Mouse (Mus musculus): Measurements from ENCODE around the gene Camkmt.

Camkmt gene

GRCm38 (mm10) chr17:85090120-85091099 lies at the start of gene Camkmt, which contains the start of gene Prepl:
Camkmt (plus strand) TSS chr17:85090552.
Prepl (minus strand) TSS chr17:85090241.
- DNase-seq (ENCODE audit: low spot score in 2 of 2), result peak; percentile 95

- DNase-seq (ENCODE audit: low spot score in 2 of 2), result no peak
These were observed 49.4 kb upstream of the Camkmt start for GRCm38 (mm10) chr17:85040913-85041312.

GRCm38 (mm10) chr17:85042419-85042818 lies 47.9 kb upstream of the Camkmt start:
- DNase-seq (ENCODE audit: low spot score in 2 of 2), result no peak

GRCm38 (mm10) chr17:85043404-85043816 lies 46.9 kb upstream of the Camkmt start:
- no peak for DNase-seq (ENCODE audit: low spot score in 2 of 2)

GRCm38 (mm10) chr17:85044466-85044865 lies 45.9 kb upstream of the Camkmt start:
- no peak for DNase-seq (ENCODE audit: low spot score in 2 of 2)

- DNase-seq (ENCODE audit: low spot score in 2 of 2), result no peak
These were observed 45.2 kb upstream of the Camkmt start for GRCm38 (mm10) chr17:85045160-85045559.

- no peak for DNase-seq (ENCODE audit: low spot score in 2 of 2)
These were observed 42.0 kb upstream of the Camkmt start for GRCm38 (mm10) chr17:85048379-85048778.

- DNase-seq (ENCODE audit: low spot score in 2 of 2), result no peak
These were observed 32.1 kb upstream of the Camkmt start for GRCm38 (mm10) chr17:85058276-85058675.

GRCm38 (mm10) chr17:85059136-85059535 lies 31.2 kb upstream of the Camkmt start:
- DNase-seq (ENCODE audit: low spot score in 2 of 2), result no peak

- no peak for DNase-seq (ENCODE audit: low spot score in 2 of 2)
These were observed 26.8 kb upstream of the Camkmt start for GRCm38 (mm10) chr17:85063560-85063959.

- DNase-seq (ENCODE audit: low spot score in 2 of 2), result no peak
These were observed 23.0 kb upstream of the Camkmt start for GRCm38 (mm10) chr17:85067331-85067730.

- no peak for DNase-seq (ENCODE audit: low spot score in 2 of 2)
These were observed 19.7 kb upstream of the Camkmt start for GRCm38 (mm10) chr17:85070658-85071057.

- no peak for DNase-seq (ENCODE audit: low spot score in 2 of 2)
These were observed 19.1 kb upstream of the Camkmt start for GRCm38 (mm10) chr17:85071088-85071775.

- DNase-seq (ENCODE audit: low spot score in 2 of 2), result no peak
These were observed 18.0 kb upstream of the Camkmt start for GRCm38 (mm10) chr17:85072383-85072782.

- DNase-seq (ENCODE audit: low spot score in 2 of 2), result no peak
These were observed 17.1 kb upstream of the Camkmt start for GRCm38 (mm10) chr17:85073214-85073613.

GRCm38 (mm10) chr17:85074083-85074482 lies 16.3 kb upstream of the Camkmt start:
- no peak for DNase-seq (ENCODE audit: low spot score in 2 of 2)

- no peak for DNase-seq (ENCODE audit: low spot score in 2 of 2)
These were observed 11.1 kb upstream of the Camkmt start for GRCm38 (mm10) chr17:85079276-85079675.

- no peak for DNase-seq (ENCODE audit: low spot score in 2 of 2)
These were observed 9.6 kb upstream of the Camkmt start for GRCm38 (mm10) chr17:85080781-85081180.

GRCm38 (mm10) chr17:85085335-85085734 lies 5.0 kb upstream of the Camkmt start:
- DNase-seq (ENCODE audit: low spot score in 2 of 2), result no peak

GRCm38 (mm10) chr17:85086501-85086900 lies 3.9 kb upstream of the Camkmt start:
- no peak for DNase-seq (ENCODE audit: low spot score in 2 of 2)

- no peak for DNase-seq (ENCODE audit: low spot score in 2 of 2)
These were observed 2.8 kb upstream of the Camkmt start for GRCm38 (mm10) chr17:85087591-85087990.

GRCm38 (mm10) chr17:85088401-85088800 lies 2.0 kb upstream of the Camkmt start:
- no peak for DNase-seq (ENCODE audit: low spot score in 2 of 2)

GRCm38 (mm10) chr17:85089011-85089410 lies 1.3 kb upstream of the Camkmt start:
- DNase-seq (ENCODE audit: low spot score in 2 of 2), result no peak
